Mouse (Mus musculus) neural tube, embryonic 11.5 days (tissue): ENCODE measurements at regions not wholly inside any gene's neighbourhood (a gene's known extent, or its start where the extent isn't known, plus 50 kb on each side); places are given as distances from the start of the nearest gene placed in this dataset.

Source experiments
- ATAC-seq: fragments of 200-750 bp; cut with Nextera tagmentation; 2 replicates; pipeline ENCODE4 v1.8.0; 2017; ENCODE audit warnings: moderate number of reproducible peaks, mild to moderate bottlenecking, moderate TSS enrichment, moderate library complexity; ENCODE audit not compliant: insufficient read depth, low FRiP score, low TSS enrichment
- DNase-seq: peaks from one replicate; pipeline ENCODE4 v3.0.0-alpha.2; 2015; ENCODE audit warnings: low spot score
- H3K27ac ChIP-seq: fragments of 300-500 bp; sonication (generic); 2 replicates; pipeline ENCODE4 v1.5.1; 2014; ENCODE audit warnings: low read depth, mild to moderate bottlenecking, low read length
- H3K27me3 ChIP-seq: fragments of 300-500 bp; sonication (generic); 2 replicates; pipeline ENCODE4 v1.6.1; 2014; ENCODE audit warnings: mild to moderate bottlenecking, low read length, mixed read lengths; ENCODE audit not compliant: control insufficient read depth, insufficient read depth
- H3K36me3 ChIP-seq: fragments of 300-500 bp; sonication (generic); 2 replicates; pipeline ENCODE4 v1.6.1; 2014; ENCODE audit warnings: mild to moderate bottlenecking, low read length, moderate library complexity, mixed read lengths; ENCODE audit not compliant: control insufficient read depth, insufficient read depth
- H3K4me1 ChIP-seq: fragments of 300-500 bp; sonication (generic); 2 replicates; pipeline ENCODE4 v1.6.1; 2014; ENCODE audit warnings: low read length, mixed read lengths; ENCODE audit not compliant: control insufficient read depth, insufficient read depth
- H3K4me2 ChIP-seq: fragments of 300-500 bp; sonication (generic); 2 replicates; pipeline ENCODE4 v1.6.1; 2014; ENCODE audit warnings: low read depth, mild to moderate bottlenecking, moderate library complexity
- H3K4me3 ChIP-seq: fragments of 300-500 bp; sonication (generic); 2 replicates; pipeline ENCODE4 v1.5.1; 2014; ENCODE audit warnings: low read depth, low read length
- H3K9ac ChIP-seq: fragments of 300-500 bp; sonication (generic); 2 replicates; pipeline ENCODE4 v1.6.1; 2014; ENCODE audit warnings: mild to moderate bottlenecking, low read length
- H3K9me3 ChIP-seq: fragments of 300-500 bp; sonication (generic); 2 replicates; pipeline ENCODE4 v1.6.1; 2016; ENCODE audit warnings: low read length; ENCODE audit not compliant: control insufficient read depth
- WGBS: fragments of 180-500 bp; shearing (Covaris S2); extraction: QIAGEN DNeasy Blood & Tissue Kit; methylation state at CpG from one replicate; pipeline ENCODE4 v1.1.7; 2014; 5-methylcytosine and 5-hydroxymethylcytosine counted together

GRCm38 (mm10) chr1:92707441-92707840 lies 58.8 kb upstream of the Otos start:
- Histone ChIP-seq H3K4me3 (no peak overlapping the region), H3K36me3 (no peaks in the 10 kb centered on the region), H3K27me3 (no peaks in the 10 kb centered on the region), H3K27ac (no peak overlapping the region), H3K9ac (no peak overlapping the region), H3K4me1 (no peaks in the 10 kb centered on the region), H3K4me2 (no peak overlapping the region), H3K9me3 (no peaks in the 10 kb centered on the region)
- WGBS = 73% methylated on average over 2 of the region's 2 CpGs
- DNase-seq = no peak
- no peak for ATAC-seq

DNA sequence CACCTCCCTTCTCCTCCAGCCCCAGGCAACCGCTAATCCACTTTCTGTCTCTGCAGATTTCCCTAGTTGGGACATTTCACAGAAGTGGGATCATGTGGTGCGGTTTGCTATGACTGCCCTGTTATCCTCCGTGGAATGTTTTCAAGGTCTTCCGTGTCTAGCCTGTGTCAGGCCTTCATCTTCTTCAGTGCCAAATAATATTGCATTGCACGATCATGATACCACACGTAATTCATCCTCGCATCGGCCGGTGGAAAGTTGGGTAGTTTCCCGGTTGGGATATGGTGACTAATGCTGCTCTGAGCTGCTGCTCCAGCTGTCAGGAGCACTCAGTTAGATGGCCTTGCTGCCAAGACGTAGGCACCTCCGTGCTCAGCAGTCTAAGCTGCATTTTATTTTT lies 55.3 kb upstream of the Otos start:
- Histone ChIP-seq H3K4me3 (no peak overlapping the region), H3K4me1 (peaks cover 3% of the 10 kb centered on the region; the same call in 1 of the 2 replicates), H3K36me3 (no peaks in the 10 kb centered on the region), H3K9ac (no peak overlapping the region), H3K9me3 (no peaks in the 10 kb centered on the region), H3K27ac (no peak overlapping the region), H3K4me2 (no peak overlapping the region), H3K27me3 (no peaks in the 10 kb centered on the region)
- DNase-seq (no peak), ATAC-seq (no peak)
- WGBS = 87% methylated on average over 12 of the region's 12 CpGs

- H3K36me3 ChIP-seq = no peaks in the 10 kb centered on the region
- WGBS = 83% methylated on average over 3 of the region's 3 CpGs
- no peak overlapping the region for H3K4me3 ChIP-seq
- H3K4me1 ChIP-seq = peaks cover 3% of the 10 kb centered on the region; the same call in 1 of the 2 replicates
- DNase-seq (no peak), ATAC-seq (no peak)
- H3K27ac ChIP-seq = no peak overlapping the region
- H3K9me3 ChIP-seq = no peaks in the 10 kb centered on the region
- no peak overlapping the region for H3K4me2 ChIP-seq
- H3K9ac ChIP-seq = no peak overlapping the region
- H3K27me3 ChIP-seq = no peaks in the 10 kb centered on the region
These were observed 54.6 kb upstream of the Otos start for GRCm38 (mm10) chr1:92703270-92703669.

GRCm38 (mm10) chr1:92700107-92700506 lies 51.5 kb upstream of the Otos start:
- DNase-seq (no peak), ATAC-seq (no peak)
- Histone ChIP-seq H3K4me1 (peaks cover 3% of the 10 kb centered on the region; the same call in 1 of the 2 replicates), H3K9me3 (no peaks in the 10 kb centered on the region), H3K9ac (no peak overlapping the region), H3K36me3 (no peaks in the 10 kb centered on the region), H3K4me2 (no peak overlapping the region), H3K27ac (no peak overlapping the region), H3K27me3 (no peaks in the 10 kb centered on the region), H3K4me3 (no peak overlapping the region)
- WGBS = 80% methylated on average over 2 of the region's 2 CpGs

DNA sequence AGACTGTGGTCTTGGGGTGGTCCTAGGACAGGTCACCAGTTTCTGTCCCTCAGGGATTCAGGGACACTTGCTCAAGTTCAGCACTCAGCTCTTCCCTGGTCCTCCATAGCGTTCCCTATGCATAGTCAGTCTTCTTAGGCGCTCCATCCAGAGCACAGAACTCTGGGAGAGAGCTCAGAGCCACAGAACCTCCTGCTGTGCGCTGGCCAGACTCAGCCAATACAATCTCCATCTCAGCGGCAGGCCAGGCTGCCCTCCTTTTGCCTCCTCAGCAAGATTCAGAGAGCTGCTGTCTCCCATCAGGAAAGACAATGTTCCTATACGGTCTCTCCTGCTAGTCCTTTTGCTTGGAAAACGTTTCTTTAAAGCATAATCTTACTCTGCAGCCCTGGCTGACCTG lies 51.1 kb upstream of the Otos start:
- Histone ChIP-seq H3K4me1 (peaks cover 3% of the 10 kb centered on the region; the same call in 1 of the 2 replicates), H3K9me3 (no peaks in the 10 kb centered on the region), H3K27ac (no peak overlapping the region), H3K27me3 (no peaks in the 10 kb centered on the region), H3K4me2 (no peak overlapping the region), H3K4me3 (no peak overlapping the region), H3K36me3 (no peaks in the 10 kb centered on the region), H3K9ac (no peak overlapping the region)
- no peak for ATAC-seq
- DNase-seq = no peak
- WGBS = 10% methylated on average over 6 of the region's 6 CpGs

DNA sequence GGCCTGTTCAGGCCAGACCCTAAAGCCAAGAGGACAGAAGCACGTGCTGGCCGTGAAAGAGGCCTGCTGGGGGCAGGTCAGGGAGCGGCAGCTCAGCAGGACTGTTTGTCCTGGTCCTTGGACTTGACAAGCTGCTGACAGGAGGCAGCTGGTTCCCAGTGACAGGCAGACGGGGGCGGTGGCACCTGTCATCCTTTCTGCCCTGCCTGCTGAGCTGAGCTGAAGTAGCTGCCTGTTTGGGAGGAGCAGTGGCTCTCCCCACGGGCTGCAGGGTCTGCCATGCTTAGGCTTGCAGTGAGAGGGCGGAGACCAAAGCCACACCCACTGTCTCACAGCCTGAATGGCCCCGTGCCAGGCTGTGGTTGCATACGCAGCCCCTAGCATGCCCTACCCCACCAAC lies 50.4 kb upstream of the Otos start:
- Histone ChIP-seq H3K27ac (no peak overlapping the region), H3K9me3 (no peaks in the 10 kb centered on the region), H3K4me2 (no peak overlapping the region), H3K27me3 (no peaks in the 10 kb centered on the region), H3K4me1 (peaks cover 3% of the 10 kb centered on the region; the same call in 1 of the 2 replicates), H3K9ac (no peak overlapping the region), H3K36me3 (no peaks in the 10 kb centered on the region), H3K4me3 (no peak overlapping the region)
- ATAC-seq (peak; percentile 60; the same call in 1 of the 2 replicates), DNase-seq (peak; percentile 32)
- WGBS = 4% methylated on average over 9 of the region's 9 CpGs

- Histone ChIP-seq H3K4me2 (no peak overlapping the region), H3K9me3 (no peaks in the 10 kb centered on the region), H3K9ac (no peak overlapping the region), H3K4me3 (no peak overlapping the region), H3K4me1 (peaks cover 3% of the 10 kb centered on the region; the same call in 1 of the 2 replicates), H3K27ac (no peak overlapping the region), H3K36me3 (no peaks in the 10 kb centered on the region), H3K27me3 (no peaks in the 10 kb centered on the region)
- WGBS = 94% methylated on average over 3 of the region's 3 CpGs
- no peak for ATAC-seq
- no peak for DNase-seq
These were observed 49.9 kb upstream of the Otos start for GRCm38 (mm10) chr1:92698541-92698940.
